Mouse (Mus musculus): Measurements from ENCODE around the gene Adamts8.

DNA sequence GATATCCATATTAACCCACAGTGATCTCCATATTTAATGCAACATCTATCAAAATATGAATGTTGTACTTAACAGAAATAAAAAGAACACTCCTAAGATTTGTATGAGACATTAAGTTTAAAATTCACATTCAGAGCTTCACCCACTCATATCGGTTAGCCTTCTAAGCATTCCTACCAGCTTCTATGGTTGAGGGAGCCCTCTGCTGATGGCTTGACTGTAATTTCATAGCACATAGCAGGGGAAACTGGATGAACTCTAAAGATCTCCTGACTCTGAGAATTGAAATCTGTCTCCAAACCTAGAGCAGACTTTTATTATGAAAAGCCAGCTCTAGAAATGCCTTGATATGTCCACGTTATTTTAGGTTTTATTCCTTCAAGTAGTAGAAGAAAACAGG lies 38.1 kb downstream of the Adamts8 start:
- TF ChIP-seq GATA1 (IDR thresholded peaks at IDR 0.05; ENCODE audit: low read length) = no peak
- TF ChIP-seq TAL1 (IDR thresholded peaks at IDR 0.05; ENCODE audit: low read length) = no peak
